Mouse (Mus musculus): ENCODE measurements at regions not wholly inside any gene's neighbourhood (a gene's known extent, or its start where the extent isn't known, plus 50 kb on each side); places are given as distances from the start of the nearest gene placed in this dataset.

DNA sequence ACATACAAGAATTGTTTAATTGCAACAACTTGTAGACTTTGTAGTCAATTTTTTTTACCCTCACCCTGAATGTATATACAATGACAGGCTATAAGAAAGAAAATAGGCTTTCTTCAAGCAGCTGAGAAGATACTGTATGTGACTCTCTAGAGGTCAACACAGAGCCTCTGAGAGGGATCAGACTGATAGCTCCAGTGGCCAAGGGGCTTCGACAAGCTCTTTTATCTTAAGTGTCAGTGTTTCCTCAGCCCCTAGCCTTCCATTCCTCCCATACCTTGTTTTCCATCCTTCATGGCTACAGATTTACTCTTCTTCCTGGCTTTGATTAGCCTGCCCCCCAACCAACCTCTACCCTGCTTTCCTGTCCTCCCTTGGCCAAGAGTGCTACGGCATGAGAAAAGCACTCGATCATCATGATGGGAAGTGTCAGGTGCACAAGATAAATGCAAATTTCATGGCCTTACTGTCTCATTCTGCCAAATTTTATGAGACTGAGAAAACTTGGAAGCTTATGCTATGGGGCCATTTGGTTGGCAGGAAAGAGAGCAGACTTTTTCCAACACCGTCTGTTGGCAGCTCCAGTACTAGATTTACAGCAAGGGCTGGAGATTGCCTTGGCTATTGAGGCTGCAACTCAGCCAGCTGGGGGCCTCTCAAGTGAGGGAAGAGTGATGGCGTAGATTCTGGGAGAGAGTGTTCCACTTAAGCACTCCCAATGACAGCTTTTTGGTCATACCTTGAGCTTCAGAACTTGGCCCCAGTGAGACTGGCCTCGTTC, 484.3 kb upstream of the Etaa1 start:
- no peak for DNase-seq (ENCODE audit: extremely low read depth, insufficient read length, low spot score)

DNA sequence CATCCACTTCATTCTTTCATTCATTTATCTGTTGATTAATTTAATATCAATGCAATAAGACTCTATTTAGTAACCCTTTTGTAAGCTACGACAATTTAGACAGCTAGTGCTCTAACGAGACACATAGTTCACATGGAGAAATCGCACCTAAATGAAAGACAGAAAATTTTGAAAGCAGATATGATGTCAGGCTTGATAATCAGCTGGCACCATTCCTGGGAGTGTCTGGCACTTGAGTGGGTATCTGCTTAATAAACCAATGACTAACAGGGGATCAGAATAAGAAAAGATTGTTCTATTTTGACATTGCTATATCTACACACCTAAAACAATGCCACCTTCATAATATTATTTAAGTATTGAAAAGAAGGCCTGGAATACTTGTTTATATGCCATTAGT, 467.4 kb upstream of the Etaa1 start:
- no peak for DNase-seq (ENCODE audit: extremely low read depth, insufficient read length, low spot score)

DNA sequence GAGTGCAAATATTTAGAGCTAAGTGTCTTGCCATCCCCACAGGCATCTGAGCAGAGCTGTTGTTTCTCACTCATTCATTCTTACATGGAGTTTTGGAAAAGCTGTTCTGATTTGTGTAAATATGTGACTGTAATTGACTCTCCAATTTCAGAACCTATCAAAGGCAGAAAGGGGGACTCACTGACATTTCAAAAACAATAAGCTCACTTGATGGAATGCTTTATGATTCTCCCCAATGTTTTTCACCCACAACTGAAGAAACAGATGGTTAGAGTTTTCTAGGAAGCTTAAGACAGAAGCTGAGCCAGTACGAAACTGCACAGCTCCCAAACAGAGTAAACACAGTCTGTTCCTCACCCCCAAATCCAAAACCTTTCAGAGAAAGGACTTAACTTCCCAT, 460.1 kb upstream of the Etaa1 start:
- DNase-seq (ENCODE audit: extremely low read depth, insufficient read length, low spot score): no peak

DNA sequence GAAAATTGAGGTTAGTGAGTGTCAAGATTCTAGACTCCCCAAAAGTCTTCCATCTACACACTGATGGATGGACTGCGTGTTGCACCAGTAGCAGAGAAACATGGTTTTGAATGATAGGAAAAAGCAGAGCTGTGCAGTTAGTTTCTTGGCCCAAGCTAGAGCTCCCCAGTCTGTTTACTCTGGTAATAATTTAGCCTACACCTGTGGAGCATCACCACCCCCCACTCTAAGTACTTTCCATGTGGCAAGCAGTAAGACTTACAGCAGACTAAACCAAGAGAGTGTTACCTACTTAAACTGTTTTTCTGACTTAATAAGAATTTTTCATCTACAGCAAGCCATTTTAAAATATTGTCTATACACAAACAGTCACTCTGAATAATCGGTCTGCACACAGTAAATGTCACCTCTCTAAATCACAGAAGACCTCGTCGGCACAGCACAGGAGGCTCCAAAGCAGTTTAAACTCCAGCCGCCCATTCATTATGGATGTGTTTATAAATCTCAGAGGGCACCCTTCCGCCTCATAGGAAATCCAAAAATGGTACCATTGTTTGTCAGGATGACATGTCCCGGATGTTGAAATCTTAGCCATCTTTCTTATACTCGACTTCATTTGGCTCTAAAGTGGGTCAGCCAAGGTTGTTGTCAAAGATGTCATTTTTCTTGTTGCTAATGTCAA, 454.5 kb upstream of the Etaa1 start:
- DNase-seq (ENCODE audit: extremely low read depth, insufficient read length, low spot score): no peak

DNA sequence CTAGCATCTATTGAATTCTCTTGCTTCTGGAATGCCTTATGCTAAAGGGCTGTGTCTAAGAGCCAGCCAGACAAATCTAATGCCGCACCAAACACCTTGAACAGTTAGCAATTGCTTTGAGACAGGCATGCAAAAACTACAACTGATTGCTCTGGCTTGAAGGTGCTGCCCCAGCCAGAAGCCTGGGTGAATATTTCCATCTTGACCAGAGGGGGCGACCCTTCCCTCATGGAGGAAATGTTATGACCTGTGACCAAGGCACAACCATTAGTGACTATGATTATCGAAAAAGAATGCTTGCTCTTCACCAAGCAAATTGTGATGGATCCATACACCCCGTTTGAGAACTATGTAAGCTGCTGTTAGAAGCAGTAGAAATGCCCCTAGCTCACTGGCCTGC, 445.9 kb upstream of the Etaa1 start:
- DNase-seq (ENCODE audit: extremely low read depth, insufficient read length, low spot score): no peak

DNA sequence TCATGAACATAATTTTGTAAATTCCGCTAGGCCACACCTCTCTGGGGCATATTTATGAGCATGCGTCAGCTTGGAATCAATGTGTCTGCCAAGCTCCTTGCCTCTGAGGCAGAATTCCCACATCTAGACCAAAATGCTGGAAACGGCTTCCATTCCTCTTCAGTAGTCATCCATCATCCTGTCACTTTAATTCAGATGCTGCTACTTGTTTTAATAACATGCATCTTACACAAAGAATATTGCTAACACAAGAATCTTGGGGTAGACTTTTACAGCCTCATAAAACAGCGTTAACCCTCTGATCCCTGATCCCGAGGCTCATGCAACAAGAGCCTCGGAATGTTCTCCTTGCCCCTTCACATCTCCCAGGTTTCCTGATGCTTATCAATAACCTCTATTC, 442.7 kb upstream of the Etaa1 start:
- no peak for DNase-seq (ENCODE audit: extremely low read depth, insufficient read length, low spot score)

DNA sequence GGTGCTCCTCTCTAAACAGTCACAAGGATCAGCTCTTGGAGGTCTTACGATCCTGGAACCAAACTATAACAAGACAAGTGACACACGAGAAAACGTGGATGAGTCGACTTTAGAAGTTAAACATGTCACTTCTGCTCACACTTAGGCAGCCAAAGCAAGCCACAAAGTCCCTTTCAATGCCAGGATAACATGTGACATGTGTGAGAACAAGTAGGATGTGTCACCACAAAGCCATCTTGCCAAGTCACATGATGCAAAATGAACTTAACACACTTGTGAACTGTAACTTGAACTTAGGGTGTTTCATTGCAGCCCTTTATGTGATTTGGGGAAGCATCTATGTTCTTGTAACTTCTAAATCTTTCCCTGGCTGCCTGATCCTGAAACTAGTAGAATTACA, 442.0 kb upstream of the Etaa1 start:
- DNase-seq (ENCODE audit: extremely low read depth, insufficient read length, low spot score): no peak

DNA sequence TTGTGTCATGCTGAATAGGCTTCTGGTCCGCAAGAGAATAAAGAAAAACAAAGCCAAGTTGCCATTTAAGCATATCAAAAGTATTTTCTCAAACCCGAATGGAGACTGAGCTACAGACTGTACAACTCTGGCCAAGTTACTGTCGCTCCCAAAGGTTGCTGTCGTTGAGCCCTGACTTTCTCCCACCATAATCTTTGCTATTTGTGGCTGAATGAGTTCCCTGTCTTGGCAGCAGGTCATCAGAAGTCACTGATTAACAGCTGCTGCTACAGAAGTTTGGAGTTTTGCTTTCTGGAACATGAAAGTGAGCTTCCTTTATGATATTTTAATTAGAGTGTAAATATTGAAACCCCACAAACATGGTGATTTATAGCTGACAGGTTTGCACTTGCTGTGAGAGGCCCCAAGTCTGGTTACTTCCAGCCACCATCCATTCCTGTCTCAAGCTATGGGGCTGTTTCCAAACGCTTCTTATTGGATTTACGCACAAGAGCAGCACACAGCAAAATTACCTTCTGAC, 419.2 kb upstream of the Etaa1 start:
- DNase-seq (ENCODE audit: extremely low read depth, insufficient read length, low spot score): no peak

DNA sequence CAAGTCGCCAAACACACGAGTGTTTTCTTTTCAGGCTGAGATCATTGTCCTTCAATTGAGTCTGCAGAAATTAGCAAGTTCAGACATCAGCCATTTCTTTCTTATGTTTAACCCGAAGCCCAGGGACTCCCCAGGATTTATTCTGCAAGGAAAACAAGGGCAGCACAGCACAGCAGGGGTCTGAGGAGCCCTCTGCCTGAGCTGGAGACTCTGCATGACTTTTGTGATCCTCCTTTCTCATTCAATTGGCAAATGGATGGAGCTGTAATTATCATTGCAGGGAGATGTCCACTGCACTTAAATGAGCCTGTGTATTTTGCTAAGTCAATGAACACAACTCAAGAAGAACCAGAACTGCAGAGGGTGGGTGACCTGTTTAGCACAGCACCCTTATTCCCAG, 417.6 kb upstream of the Etaa1 start:
- no peak for DNase-seq (ENCODE audit: extremely low read depth, insufficient read length, low spot score)

DNA sequence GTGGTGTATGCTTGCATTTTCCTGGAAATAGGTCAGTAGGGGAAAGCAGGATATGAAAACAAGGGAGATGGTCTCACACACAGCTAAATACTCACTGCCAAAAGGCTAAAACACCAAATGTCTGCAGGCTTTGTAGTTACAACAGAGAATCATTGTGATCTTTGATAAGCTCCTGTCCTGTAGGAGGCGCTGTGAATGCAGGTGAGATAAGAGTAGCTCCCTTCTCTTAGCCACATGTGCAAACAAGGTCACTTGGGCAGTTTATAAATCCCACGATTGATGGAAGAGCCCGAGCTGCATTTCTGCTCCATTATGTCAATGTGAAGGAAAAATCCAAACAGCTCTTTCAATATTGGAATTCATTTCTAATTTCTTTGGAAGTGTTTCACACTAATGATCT, 417.2 kb upstream of the Etaa1 start:
- DNase-seq (ENCODE audit: extremely low read depth, insufficient read length, low spot score): no peak

DNA sequence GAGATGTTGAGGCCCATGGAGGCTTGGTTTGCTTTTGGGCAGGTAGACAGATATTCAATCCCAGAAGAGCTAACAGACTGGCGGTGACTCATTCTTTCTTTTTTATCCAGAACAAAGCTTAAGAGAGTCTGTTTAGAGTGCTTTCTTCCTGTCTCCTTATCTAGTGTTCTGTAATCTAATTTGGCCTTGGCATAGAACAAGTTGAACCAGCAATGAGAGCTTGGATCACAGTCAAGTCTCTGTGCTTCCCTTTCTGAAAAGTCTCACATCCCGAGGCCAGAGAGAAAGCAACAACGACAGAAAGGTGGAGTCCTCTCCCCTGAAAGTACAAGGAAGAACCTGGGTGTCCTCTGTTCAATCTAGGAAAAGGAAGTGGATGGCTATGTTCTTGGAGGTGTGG, 401.2 kb upstream of the Etaa1 start:
- no peak for DNase-seq (ENCODE audit: extremely low read depth, insufficient read length, low spot score)

DNA sequence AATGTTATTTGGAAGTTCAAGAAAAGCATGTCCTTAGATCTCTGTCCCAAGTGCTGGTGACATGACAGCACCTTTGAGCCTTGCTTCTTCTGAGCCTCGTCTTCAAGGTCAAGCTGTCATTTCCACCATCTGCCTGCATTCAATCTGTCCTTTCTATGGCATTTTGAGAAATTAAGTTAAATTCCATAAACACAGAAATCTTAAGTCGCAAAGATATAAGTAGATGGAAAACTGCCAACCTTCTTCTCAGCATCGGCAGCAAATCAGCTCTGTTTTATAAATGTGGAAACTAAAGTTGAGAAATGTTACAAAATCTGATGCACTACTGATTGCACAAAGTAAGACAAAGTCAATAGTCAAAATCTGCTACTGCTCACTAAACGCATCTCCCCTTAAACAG, 400.5 kb upstream of the Etaa1 start:
- DNase-seq (ENCODE audit: extremely low read depth, insufficient read length, low spot score): no peak

DNA sequence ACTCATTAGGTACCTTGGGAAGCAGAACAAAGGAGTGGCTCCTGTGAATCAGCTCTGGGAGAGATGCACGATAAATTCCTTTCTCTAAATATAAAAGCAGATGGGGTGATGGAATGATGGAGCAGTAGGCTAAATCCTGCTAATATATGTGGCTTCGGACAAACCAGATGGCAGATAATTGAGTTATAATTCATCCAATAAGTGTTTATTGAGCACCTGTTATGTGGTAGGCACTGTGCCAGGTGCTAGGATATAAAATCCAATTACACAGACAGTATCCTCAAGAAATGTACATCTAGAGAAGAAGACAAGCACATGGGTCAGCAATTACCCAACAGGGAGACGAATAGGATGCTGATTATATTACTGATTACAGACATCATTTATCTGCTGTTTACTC, 394.2 kb upstream of the Etaa1 start:
- no peak for DNase-seq (ENCODE audit: extremely low read depth, insufficient read length, low spot score)

DNA sequence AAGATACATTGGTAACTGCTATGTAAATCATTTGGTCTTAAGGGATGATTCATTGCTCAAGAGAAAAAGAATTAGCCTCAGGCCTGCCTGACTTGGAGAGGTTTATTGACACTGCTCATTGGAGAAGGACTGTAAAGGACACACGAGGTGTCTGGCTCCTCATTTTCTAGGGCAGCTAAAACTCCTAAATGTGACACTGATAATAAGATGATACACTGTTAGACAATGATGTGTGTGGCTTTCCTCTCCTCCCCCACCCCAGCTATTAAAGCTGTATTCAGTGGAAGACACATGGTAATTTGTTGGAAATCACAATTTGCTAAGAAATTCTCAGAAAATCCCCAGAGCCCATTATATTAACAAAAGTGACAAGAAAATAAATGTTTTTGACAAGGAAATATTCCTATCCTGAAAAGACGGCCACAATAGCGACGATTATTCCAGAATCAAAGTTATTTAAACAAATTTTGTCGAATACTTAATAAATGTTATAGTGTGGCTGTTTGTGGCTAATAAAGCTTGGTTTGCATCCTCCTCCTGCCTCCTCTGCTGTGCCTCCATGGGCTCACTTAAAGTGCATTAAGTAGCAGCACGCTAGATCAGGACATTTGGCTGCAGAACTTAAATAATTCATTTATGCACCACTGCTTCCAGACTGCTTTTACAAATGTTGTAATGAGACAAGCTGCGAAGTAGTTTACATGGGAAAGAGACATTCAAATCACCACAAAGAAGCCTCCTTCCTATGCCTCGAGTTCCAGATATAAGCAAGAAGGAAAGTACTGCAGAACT, 360.0 kb upstream of the Etaa1 start:
- no peak for DNase-seq (ENCODE audit: extremely low read depth, insufficient read length, low spot score)

DNA sequence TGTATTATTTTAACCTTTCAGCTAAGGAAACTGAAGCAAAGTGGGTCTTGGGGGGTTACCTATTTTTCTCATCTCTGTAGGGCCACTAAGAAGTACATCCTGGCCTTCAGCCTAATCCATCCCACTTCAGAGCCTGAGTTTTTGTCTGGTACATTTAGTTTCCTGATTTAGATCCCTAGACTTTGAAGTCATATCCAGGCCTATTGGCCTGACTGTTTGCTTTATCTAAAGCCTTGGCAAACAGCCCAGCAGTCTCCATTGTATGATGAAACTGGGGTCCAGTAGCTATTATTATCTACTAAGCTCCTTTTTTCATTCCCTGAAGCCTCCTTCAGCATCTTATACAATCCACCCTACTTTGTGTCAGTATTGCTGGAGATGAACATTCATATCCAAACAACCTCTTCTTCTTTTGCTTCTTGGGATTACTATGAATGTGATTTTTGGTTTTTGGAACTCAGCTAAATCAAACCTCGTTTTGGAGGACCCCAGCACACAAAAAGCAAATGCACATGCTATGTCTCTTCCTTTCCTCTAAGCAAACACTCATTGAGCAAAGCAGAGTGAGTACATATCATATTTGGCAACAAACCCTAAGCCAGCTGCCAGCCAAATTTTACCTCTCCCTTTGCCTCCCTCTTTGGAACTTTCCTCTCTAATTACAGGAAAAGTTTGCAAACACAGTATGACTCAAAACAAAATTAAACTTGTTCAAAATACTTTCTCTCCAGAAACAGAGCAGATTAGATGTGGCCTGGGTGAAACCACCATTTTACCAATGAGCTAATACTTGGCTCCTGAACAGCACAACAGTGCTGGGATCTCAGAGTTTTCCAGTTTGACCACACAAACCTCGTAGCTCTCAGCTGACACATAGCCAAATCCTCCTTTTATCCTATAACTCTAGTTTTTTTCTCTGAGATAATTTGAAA, 342.8 kb upstream of the Etaa1 start:
- DNase-seq (ENCODE audit: extremely low read depth, insufficient read length, low spot score): no peak

DNA sequence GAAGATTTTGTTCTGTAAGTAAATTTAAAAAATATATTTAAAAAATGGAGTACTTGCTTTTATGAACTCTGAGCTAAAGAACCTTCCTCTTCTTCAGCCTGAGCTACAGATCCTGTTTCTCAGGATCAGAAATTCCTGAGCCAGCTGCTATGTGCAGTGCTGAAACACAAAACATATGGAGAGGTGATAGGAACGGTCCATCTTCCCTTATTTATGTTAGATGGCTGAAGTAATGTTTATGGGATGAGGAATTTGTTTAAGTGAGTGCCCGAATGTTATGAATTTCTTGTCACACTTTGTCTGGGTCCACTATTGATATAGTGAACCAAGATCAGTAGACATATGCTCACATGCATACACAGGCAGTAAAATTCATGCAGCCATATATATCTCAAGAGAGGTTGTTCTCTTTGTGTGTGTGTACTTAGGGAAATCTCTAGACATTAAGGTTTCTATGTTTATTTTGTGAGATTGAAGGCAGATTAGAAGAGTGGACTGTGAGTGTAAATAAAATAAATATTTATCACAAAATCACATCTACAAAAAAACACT, 325.0 kb upstream of the Etaa1 start:
- DNase-seq (ENCODE audit: extremely low read depth, insufficient read length, low spot score): no peak

DNA sequence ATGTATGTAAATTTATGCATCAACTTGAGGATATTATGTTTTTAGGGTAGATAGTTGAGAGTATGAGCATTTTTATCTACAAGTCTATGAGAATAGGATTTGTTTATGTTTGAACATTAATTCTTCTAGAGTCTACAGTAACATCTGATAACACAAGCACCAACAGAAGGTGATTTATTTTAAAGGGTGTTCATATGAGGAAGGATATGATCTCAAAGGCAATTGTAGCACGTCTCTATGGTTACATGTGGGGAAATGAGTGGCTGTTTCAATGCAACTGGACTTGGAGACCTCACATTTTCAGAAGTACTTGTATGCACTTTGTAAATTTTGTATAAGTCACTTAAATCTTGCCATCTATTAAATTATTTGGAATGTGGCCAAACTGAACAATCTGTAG, 318.7 kb upstream of the Etaa1 start:
- DNase-seq (ENCODE audit: extremely low read depth, insufficient read length, low spot score): no peak

DNA sequence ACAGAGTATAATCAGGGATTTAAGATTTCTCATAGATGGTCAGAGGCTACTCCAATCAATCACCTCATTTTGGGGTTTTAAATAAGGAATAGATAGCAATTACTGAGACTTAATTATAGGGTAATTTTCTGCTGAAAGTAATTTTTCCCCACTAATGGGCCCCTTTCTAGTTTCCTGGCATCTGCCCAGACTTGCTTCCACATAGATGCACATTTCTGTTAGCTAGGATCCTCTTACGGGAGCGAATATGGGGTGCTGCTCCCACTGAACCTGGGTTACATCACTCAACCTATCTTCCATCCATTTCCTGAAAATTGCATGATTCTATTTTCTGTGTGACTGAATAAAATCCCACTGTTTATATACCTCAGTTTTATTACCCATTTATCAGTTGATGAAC, 312.5 kb upstream of the Etaa1 start:
- DNase-seq (ENCODE audit: extremely low read depth, insufficient read length, low spot score): no peak

DNA sequence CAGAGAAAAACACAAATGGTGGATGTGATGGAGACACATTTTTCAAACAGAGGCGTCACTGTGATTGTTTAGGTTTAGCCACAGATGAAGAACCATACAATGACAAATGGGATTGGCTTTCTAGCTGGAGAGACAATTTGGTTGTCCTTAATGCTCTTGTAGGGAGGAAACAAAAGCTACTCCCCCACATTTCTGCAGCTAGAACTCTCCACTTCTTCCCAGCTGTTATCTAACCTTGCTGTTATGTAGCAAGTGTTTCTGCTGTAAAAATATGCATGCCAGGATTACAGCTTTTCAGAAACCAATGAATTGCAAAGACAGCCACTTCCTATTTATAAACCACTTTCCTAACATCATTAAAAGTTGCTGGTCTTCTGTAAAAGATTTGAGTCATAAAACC, 309.2 kb upstream of the Etaa1 start:
- DNase-seq (ENCODE audit: extremely low read depth, insufficient read length, low spot score): no peak

DNA sequence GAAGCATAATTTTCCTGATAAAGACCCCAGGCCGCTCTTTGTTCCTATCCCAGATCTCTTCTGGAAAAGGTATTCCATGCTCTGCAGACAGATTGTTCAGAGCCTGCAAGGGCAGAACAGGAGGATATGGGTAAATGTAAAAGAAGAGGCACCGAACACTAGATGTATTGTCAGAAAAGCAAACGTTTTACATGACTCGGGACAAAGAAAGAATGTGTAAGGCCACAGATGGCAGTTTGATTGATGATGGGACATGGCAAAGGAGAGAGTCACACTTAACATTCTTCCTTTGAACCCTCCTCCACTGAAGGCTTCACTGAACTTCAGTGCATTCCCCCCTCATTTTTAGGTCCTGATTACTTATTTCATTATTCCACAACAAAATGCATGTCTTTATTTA, 295.6 kb upstream of the Etaa1 start:
- no peak for DNase-seq (ENCODE audit: extremely low read depth, insufficient read length, low spot score)
